Mouse (Mus musculus): Measurements from ENCODE around the gene Osbpl6. TPM values are rescaled to one million over a fixed set of nuclear protein-coding genes. Genes with fewer than 3 reads are reported as not detected.

Osbpl6 gene
- polyA plus RNA-seq, 1 experiment from 2014 or later: 24.2 TPM

DNA sequence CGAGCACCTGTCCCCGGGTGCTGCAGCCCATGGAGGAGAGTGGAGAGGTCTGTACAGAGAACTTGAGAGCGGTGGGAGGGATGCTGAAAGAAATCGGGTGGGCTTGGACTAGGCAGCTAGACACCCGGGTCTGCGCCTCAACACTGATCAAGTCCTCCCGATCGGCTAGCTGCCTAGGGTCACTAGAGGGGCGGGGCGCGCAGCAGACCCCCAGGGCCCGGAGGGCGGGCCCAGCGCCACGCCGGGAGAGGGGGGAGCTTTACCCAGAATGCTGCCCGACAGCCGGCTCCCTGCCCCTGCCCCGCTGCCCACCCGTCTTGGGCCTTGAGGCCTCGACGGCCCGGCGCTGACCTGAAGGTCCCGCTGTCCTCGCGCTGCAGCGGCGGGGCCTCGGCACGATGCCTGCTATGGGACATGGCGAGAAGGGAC is 241.1 kb downstream of the Osbpl6 start:
- peaks cover 15% of the 10 kb centered on the region for H3K36me3 ChIP-seq
- ATAC-seq (ENCODE audit: low FRiP score): peak; percentile 70
- peak overlapping the region; percentile 93 for H3K9ac ChIP-seq
- H3K9me3 ChIP-seq: no peaks in the 10 kb centered on the region
- WGBS: under 1% methylated on average over 21 of the region's 32 CpGs
- H3K27ac ChIP-seq: peak overlapping the region; percentile 96
- peak overlapping the region; percentile 84 for H3K4me3 ChIP-seq
- peaks cover 16% of the 10 kb centered on the region for H3K4me1 ChIP-seq (replicated peaks)
- H3K27me3 ChIP-seq: no peaks in the 10 kb centered on the region
- H3K4me2 ChIP-seq: peak overlapping the region; percentile 76

GRCm38 (mm10) chr2:76647883-76648570 is 241.7 kb downstream of the Osbpl6 start, which contains the start of the genes Prkra and Pjvk:
Gene Prkra, minus strand, starts transcription at chr2:76648015.
Gene Pjvk, plus strand, starts transcription at chr2:76648476.
- Histone ChIP-seq H3K9ac (peak within 1 kb of the TSS; percentile 93), H3K9me3 (no peaks in the 10 kb centered on the region; the same call in 1 of the 2 replicates), H3K4me3 (peak within 1 kb of the TSS; percentile 84), H3K36me3 (peaks cover 10% of the 10 kb centered on the region), H3K4me1 (replicated peaks) (peaks cover 16% of the 10 kb centered on the region), H3K27me3 (no peaks in the 10 kb centered on the region), H3K4me2 (peak within 1 kb of the TSS; percentile 76), H3K27ac (peak within 1 kb of the TSS; percentile 96)
- WGBS: under 1% methylated on average over 32 of the region's 42 CpGs
- peak; percentile 99 for ATAC-seq (ENCODE audit: low FRiP score)

DNA sequence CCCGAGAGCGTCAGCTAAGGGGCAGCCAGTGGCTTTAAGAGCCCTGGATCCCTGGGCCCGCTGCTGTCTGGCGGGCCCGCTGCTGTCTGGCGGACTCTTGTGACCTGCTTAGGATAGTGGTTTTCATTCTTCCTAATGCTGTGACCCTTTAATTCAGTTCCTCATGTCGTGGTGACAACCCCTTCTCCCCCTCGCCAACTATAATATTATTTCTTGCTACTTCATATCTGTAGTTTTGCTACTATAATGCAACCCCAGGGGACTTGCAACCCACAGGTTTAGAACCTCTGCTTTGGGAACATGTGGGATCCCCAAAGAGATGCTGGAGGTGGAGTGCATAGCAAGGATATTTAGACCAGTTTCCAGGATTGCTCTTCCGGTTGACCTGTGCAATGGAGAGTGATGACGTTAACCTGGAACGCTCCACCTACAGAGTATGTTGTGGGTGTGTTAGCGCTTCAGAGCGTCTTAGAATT is 242.4 kb downstream of the Osbpl6 start:
- Histone ChIP-seq H3K9ac (peak overlapping the region; percentile 93), H3K27ac (peak overlapping the region; percentile 96), H3K9me3 (no peaks in the 10 kb centered on the region; the same call in 1 of the 2 replicates), H3K4me1 (replicated peaks) (peaks cover 16% of the 10 kb centered on the region), H3K4me2 (peak overlapping the region; percentile 76), H3K27me3 (no peaks in the 10 kb centered on the region), H3K36me3 (peaks cover 8% of the 10 kb centered on the region; the same call in 1 of the 2 replicates), H3K4me3 (peak overlapping the region; percentile 84)
- ATAC-seq (ENCODE audit: low FRiP score): peak; percentile 57
- WGBS: 28% methylated on average over 13 of the region's 13 CpGs

Small RNA genes within 50 kb of the gene (microRNA-seq; reads per million reads assigned to microRNA genes)
- not detected for gene Gm23164

Other genes with a start within 250 kb of the Osbpl6 start
- 1.6 TPM in 2 replicates for gene Pde11a, start 67.7 kb upstream of the Osbpl6 start, polyA plus RNA-seq (2015; fragmentation: Nextera tagmentation; extraction: Ambion mirVana)
- not detected in 2 replicates for gene Cyct, start 46.1 kb upstream of the Osbpl6 start, polyA plus RNA-seq (2015; fragmentation: Nextera tagmentation; extraction: Ambion mirVana)
- 22.1 and 25.6 TPM in 2 replicates for gene Rbm45, start 36.5 kb upstream of the Osbpl6 start, polyA plus RNA-seq (2015; fragmentation: Nextera tagmentation; extraction: Ambion mirVana)
- gene Prkra, start 241.5 kb downstream of the Osbpl6 start, polyA plus RNA-seq (2015; fragmentation: Nextera tagmentation; extraction: Ambion mirVana): 107 and 111 TPM in 2 replicates
- gene Pjvk, start 242.0 kb downstream of the Osbpl6 start, polyA plus RNA-seq (2015; fragmentation: Nextera tagmentation; extraction: Ambion mirVana): 0.55 and 0.74 TPM in 2 replicates